Mouse (Mus musculus) adrenal gland, postnatal 36 days (tissue): Measurements from ENCODE around the gene Tph2. TPM values are rescaled to one million over a fixed set of nuclear protein-coding genes. Genes with fewer than 3 reads are reported as not detected.
A peak's percentile ranks its signal among the peaks of the same experiment; 100 is the strongest.

ENCODE experiments used
- DNase-seq, 2 experiments: peaks; one replicate each; pipeline ENCODE4 v3.0.0; 2021; ENCODE audit warnings: mixed read lengths in 1 of 2
- total RNA-seq, 2 experiments: library from RNA; stranded (reverse); gene quantifications; 2 replicates each; pipeline ENCODE4 v1.2.3; 2021

Tph2 gene
- total RNA-seq, 2 experiments from 2014 or later = 0.10 TPM; not detected in 1

DNA sequence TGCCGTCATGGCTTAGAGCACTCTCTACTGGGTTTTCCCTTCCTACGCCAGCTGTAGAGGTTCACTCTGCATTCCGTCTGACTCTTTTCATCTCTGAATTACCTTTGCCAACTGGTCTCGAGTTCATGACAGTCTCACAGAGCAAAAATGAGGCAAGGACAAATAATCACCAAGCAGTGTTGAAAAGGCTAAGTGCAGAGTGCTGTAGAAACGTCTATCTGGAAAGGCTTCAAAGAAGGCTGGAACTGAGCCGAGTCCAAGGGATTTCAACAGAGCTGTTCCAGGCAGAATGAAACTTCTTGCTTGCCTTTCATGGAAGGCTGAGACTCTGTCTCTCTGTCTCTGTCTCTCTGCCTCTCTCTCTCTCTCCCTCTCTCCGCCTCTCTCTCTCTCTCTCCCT is 47.8 kb downstream of the Tph2 start:
- peak; percentile 5 to 21 for DNase-seq

- DNase-seq = no peak
These were observed 56.9 kb downstream of the Tph2 start for GRCm38 (mm10) chr10:115127907-115128306.

DNA sequence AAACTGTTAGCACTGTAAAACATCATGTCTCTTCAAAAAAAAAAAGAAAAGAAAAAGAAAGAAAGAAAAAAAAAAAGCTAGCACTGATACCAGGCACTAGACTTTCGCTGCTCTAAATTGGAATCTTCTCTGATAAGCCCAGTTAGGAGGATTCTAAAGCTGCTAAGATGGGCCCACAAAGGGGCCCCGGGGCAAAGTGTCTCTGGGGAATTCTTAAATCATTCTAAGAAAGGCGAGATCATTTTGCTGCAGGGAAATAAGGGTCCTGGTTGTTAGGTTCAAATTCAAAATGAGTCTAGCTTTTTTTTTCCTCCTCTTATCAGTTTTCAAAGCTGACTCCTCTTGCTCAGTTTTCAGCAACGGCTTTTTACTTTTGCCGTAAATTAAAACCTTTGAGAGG is 59.3 kb downstream of the Tph2 start:
- DNase-seq = no peak

GRCm38 (mm10) chr10:115125027-115125426 is 59.8 kb downstream of the Tph2 start:
- no peak for DNase-seq

DNA sequence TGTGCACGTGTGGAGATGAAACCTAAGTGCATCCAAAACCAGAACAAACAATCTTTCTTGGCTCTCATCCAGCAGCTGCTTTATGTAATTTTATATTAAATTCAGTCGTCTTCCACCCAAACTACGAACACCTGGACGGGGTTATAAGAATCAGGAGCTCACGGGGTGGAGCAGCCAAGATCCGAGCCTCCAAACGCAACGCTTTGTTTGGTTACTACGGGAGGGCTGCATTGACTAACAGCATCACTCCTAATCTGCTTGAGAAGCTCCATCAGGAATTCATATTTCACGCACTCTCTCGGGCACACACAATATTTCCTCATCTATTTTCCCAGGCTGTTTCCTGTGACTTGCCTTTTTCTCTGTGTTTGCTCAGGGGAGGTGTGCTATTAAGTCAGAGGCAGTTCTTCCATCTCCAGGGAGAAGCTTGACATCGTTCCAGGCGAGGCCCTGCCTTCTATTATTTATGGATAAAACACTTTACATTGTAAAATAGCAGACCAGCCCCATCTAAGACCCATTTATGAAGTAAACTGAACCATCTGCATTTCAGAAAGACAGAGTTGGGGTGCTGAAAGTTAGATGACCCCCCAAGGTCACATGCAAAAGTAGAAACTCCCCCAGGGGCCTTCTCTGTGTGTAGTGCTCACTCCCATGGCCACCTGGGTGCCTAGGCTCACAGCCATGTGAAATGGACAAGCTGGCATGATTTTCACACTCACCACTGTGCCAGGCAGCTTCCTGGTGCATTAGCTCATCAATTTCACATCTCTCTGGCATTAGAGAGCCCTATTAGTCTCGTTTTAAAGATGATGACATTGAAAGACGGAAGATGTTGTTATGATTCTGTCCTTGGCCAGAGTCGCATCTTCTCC is 76.9 kb downstream of the Tph2 start:
- peak in 1 of 2 experiments; percentile 11 for DNase-seq

DNA sequence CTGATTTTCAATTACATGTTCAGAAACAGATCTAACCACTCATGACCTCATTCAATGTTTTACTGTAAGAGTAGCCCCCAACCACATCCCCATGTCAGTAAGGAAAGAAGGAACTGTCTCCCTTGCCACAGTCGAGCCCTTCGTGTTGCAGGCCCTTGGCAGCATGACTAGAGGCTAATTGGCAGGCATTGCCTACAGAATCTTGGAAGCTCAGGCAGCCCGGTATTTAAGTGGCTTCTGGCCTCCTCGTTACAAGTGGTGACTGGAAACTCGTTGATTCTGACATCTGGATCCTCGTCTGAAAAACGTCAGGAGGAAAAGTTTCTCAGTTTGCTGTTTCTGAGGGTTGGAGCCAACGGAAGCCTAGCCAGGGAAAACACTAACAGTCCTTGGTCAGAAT is 80.6 kb downstream of the Tph2 start:
- DNase-seq = peak in 1 of 2 experiments; percentile 3

DNA sequence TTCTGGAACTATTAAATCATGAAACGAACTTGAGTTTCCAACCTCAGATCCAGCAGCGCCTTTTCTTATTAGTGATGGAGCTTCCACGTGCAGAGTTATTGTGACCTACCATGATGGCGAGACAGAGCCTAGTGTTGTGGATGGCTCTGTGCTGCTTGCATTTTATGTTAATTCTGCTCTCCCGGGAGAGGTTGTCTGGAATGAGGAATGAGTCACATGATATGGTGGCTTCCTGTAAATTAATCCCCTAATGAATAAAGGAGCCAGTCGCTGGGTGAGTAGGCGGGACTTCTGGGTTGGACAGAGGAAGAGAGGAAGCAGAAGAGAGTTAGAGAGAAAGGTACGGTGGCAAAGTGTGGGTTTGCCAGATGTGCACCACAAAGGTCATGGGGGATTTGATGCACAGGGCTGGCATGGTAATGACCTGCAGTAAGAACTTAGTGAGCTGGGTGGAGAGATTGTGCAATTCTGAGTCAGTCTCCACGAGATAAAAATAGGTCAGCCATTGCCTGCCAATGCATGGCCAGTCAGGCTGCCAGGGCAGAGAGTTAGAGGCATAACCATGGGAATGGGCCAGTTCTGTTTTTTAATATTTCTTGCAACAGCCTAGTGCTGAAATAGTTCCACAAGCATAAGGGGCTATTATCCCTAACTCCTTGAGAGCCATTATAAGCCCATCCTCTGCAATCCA is 84.8 kb downstream of the Tph2 start:
- peak; percentile 49 to 67 for DNase-seq

DNA sequence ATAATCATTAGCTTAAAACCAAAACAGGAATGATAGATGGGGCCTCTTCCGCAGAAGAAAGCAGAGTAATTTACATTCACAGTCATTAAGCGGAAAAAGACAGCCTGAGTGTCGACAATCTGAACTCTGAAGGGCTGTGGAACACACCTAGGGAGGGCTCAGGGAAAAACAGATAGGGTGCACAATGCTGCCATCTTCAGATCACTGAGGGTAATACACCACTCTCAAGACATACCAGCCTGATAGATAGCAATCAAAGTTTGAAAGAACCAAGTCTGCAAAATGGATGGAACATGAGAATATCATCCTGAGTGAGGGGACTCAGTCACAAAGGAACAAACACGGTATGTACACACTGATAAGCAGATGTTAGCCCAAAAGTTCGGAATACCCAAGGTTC is 87.7 kb downstream of the Tph2 start:
- peak; percentile 16 for DNase-seq

DNA sequence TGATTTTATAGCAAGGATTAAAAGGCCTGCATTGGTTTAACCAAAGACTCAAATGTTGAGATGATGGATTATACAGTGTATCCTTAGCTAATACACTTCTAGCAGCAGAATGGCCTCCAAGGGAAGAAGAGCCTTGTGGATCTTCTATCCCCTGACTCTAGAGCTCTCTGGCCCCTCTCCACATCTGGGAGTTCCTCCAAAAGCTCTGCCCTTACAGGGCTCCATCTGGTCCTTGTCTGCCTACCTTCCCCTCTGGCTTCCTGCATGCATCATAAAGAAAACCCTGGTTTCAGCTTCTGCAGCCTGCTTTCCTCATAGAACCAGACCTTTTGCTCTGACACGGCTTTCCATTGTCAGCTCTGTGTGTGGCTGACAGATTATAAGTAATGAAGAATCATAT is 88.6 kb downstream of the Tph2 start:
- DNase-seq = no peak

DNA sequence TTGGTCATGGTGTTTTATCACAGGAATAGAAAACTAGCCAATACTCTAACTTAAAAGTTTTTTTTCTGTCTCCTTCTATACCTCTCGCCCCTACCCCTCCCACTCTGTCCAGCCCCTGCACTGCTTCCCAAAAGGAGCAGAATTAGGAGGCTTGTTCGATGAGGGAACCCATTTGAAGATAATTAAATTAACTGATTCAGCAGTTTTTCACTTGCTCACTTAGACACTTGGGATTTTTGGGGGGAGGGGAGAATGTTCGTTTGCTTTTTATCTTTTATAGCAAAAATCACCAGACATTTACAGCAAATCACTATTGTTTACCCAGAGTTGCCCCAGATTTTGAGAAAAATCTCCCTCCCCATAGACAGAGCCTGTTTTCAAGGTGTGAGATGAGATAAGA is 106.6 kb downstream of the Tph2 start:
- DNase-seq = no peak

- no peak for DNase-seq
These were observed 115.5 kb downstream of the Tph2 start for GRCm38 (mm10) chr10:115069123-115069911.

DNA sequence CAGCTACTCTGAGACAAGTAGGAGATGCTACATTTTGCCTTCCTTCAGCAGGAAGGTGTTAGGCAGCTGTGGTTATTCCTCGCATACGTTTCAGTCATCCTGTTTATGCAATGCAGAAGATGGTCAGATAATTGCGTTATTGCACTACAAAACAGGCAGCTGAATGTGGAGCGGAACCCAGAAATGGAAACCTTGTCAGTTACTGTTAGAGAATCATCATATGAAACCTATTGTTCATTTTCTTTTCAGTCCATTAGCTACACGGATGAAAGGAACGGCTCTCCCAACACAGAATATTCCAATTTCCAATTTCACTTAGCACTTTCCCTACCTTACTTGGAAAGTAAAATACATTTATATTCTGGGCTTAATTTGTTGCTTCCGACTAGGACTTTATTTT is 120.9 kb downstream of the Tph2 start:
- DNase-seq = no peak

DNA sequence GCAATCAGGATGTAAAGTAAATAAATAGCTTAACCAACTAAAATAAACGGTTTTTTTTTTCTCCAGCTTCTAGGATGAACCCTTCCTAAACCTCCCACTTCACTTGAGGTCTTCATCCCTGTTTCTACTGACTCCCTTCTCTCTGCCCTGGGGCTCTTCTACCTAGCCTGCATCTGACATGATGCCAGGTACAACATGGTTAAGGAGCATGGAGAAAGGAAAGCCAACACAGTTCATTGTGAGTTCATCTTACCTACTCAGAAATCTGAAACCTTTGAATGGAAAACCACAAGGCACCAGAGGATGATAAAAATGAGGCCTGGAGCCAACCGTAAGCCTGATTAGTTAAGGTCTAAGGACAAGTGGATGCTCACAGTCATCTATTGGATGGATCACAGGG is 123.3 kb downstream of the Tph2 start:
- no peak for DNase-seq

GRCm38 (mm10) chr10:115060759-115061158 is 124.1 kb downstream of the Tph2 start:
- no peak for DNase-seq

GRCm38 (mm10) chr10:115051602-115052001 is 133.2 kb downstream of the Tph2 start:
- no peak for DNase-seq

- no peak for DNase-seq
These were observed 134.1 kb downstream of the Tph2 start for GRCm38 (mm10) chr10:115050674-115051073.

DNA sequence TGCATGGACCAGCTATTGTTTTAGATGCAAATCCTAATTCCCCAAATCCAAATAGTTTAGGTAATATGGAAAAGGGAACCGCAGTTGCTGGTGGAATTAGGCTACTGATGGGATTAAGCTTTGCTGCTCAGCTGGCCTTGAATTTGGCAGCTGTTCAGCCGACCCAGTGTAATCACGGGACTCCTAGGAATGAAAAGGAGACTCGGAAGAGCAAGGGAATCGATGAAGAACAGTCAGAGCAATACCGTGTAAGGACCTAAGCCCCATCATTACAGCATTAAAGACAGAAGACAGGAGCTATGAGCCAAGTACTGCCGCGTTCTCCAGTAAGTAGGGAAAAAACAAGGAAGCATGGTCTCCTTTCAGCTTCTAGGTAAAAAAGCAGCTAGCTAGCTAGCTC is 134.6 kb downstream of the Tph2 start:
- no peak for DNase-seq

DNA sequence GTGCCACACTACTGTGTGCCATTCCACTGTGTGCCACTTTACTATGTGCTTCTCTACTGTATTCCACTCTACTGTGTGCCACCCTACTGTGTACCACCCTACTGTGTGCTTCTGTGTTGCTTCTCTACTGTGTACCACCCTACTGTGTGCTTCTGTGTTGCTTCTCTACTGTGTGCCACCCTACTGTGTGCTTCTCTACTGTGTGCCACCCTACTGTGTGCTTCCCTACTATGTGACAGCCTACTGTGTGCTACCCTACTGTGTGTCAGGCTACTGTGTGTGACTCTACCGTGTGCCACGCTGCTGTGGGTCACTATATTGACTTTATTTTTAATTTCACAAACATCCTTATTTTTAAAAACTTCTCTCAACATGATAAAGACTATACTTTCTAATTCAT is 136.3 kb downstream of the Tph2 start:
- DNase-seq = no peak

- no peak for DNase-seq
These were observed 149.1 kb downstream of the Tph2 start for GRCm38 (mm10) chr10:115035748-115036147.
